Mouse (Mus musculus) myocyte (in vitro differentiated cells): ENCODE measurements around the gene Pik3r5.

Source experiments
- CEBPB ChIP-seq: IDR thresholded peaks from 2 replicates; pipeline ENCODE4 v1.6.1; 2011; ENCODE audit warnings: mild to moderate bottlenecking, moderate library complexity; ENCODE audit not compliant: poor library complexity, insufficient read depth, severe bottlenecking
- MAX ChIP-seq: IDR thresholded peaks from one replicate; pipeline ENCODE4 v1.6.1; 2011; ENCODE audit warnings: low read depth, mild to moderate bottlenecking, control low read depth
- POLR2A ChIP-seq: IDR thresholded peaks from one replicate; pipeline ENCODE4 v1.6.1; 2011; ENCODE audit warnings: low read depth, mild to moderate bottlenecking, control low read depth, moderate library complexity; ENCODE audit not compliant: insufficient read length
- TCF12 ChIP-seq: IDR thresholded peaks from one replicate; pipeline ENCODE4 v1.6.1; 2011; ENCODE audit warnings: mild to moderate bottlenecking, control low read depth; ENCODE audit not compliant: poor library complexity, insufficient read depth, severe bottlenecking
- TCF3 ChIP-seq: IDR thresholded peaks from one replicate; pipeline ENCODE4 v1.6.1; 2011; ENCODE audit warnings: low read depth, control low read depth; ENCODE audit not compliant: insufficient read length
- USF1 ChIP-seq: IDR thresholded peaks from one replicate; pipeline ENCODE4 v1.6.1; 2011; ENCODE audit warnings: low read depth, mild to moderate bottlenecking, control low read depth, moderate library complexity

DNA sequence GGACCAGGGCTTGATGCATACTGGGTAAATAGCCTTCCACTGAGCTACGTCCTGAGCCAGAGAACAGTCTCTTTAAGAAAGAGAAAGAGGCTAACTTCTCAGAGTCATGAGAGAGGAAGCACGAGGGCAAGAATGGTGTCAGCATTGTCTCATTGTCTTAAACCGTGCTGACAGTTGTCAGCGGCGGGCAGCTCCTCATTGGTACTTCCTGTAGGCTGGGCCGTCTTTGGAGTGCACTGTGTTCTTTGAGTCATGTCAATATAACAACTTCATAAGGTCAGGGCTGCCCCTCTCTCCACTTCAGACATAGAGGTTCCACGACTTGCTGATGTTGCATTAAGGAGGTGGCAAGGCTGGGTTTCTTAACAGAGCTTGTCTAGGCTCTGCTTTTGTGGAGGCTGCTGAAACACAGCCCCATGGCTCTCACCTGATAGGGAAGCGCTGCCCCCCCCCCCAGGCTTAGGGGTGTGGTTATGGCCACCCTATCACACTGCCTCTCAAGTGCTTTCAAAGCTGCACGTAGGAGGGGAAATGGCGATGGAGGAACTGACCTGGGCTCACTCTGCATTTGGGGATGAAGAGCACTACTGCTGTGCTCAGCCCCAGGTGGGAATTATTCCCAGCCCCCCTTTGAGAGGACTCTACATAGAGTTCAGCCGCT, 24.5 kb upstream of the Pik3r5 start:
- TF ChIP-seq MAX (no peak), CEBPB (no peak), POLR2A (no peak), USF1 (no peak), TCF12 (no peak), TCF3 (no peak)
